Mouse (Mus musculus) kidney, postnatal 0 days (tissue): ENCODE measurements at regions not wholly inside any gene's neighbourhood (a gene's known extent, or its start where the extent isn't known, plus 50 kb on each side); places are given as distances from the start of the nearest gene placed in this dataset.

Source experiments
- ATAC-seq: fragments of 200-750 bp; cut with Nextera tagmentation; replicated peaks from 2 replicates; pipeline ENCODE4 v1.8.0; 2017; ENCODE audit warnings: low read depth, moderate number of reproducible peaks, moderate TSS enrichment, moderate library complexity; ENCODE audit not compliant: low FRiP score
- DNase-seq: peaks from one replicate; pipeline ENCODE4 v3.0.0-alpha.2; 2016; ENCODE audit warnings: low spot score
- H3K27ac ChIP-seq: fragments of 300-500 bp; sonication (generic); 2 replicates; pipeline ENCODE4 v1.5.1; 2014; ENCODE audit warnings: mild to moderate bottlenecking
- H3K27me3 ChIP-seq: fragments of 300-500 bp; sonication (generic); 2 replicates; pipeline ENCODE4 v1.6.1; 2014; ENCODE audit warnings: low read length, mixed read lengths; ENCODE audit not compliant: insufficient read depth
- H3K36me3 ChIP-seq: fragments of 300-500 bp; sonication (generic); 2 replicates; pipeline ENCODE4 v1.6.1; 2014; ENCODE audit warnings: low read length, mixed read lengths; ENCODE audit not compliant: insufficient read depth
- H3K4me1 ChIP-seq: fragments of 300-500 bp; sonication (generic); replicated peaks from 2 replicates; pipeline ENCODE4 v1.6.1; 2014; ENCODE audit warnings: antibody characterized with exemption, low read length, mixed read lengths; ENCODE audit not compliant: insufficient read depth
- H3K4me2 ChIP-seq: fragments of 300-500 bp; sonication (generic); 2 replicates; pipeline ENCODE4 v1.6.1; 2014; ENCODE audit warnings: mild to moderate bottlenecking, low read length, moderate library complexity, mixed read lengths
- H3K4me3 ChIP-seq: fragments of 300-500 bp; sonication (generic); replicated peaks from 2 replicates; pipeline ENCODE4 v1.5.1; 2014; ENCODE audit warnings: low read depth, low read length
- H3K9ac ChIP-seq: fragments of 300-500 bp; sonication (generic); 2 replicates; pipeline ENCODE4 v1.6.1; 2014; ENCODE audit warnings: low read depth, low read length
- H3K9me3 ChIP-seq: fragments of 300-500 bp; sonication (generic); replicated peaks from 2 replicates; pipeline ENCODE4 v1.6.1; 2016; ENCODE audit warnings: low read length, inconsistent platforms, mixed read lengths
- CTCF ChIP-seq: IDR thresholded peaks from 2 replicates; pipeline ENCODE4 v1.5.1; 2016; ENCODE audit warnings: antibody characterized with exemption, low read depth, mild to moderate bottlenecking, moderate library complexity
- WGBS: fragments of 180-500 bp; shearing (Covaris S2); extraction: QIAGEN DNeasy Blood & Tissue Kit; methylation state at CpG from one replicate; pipeline ENCODE4 v1.1.7; 2014; 5-methylcytosine and 5-hydroxymethylcytosine counted together

DNA sequence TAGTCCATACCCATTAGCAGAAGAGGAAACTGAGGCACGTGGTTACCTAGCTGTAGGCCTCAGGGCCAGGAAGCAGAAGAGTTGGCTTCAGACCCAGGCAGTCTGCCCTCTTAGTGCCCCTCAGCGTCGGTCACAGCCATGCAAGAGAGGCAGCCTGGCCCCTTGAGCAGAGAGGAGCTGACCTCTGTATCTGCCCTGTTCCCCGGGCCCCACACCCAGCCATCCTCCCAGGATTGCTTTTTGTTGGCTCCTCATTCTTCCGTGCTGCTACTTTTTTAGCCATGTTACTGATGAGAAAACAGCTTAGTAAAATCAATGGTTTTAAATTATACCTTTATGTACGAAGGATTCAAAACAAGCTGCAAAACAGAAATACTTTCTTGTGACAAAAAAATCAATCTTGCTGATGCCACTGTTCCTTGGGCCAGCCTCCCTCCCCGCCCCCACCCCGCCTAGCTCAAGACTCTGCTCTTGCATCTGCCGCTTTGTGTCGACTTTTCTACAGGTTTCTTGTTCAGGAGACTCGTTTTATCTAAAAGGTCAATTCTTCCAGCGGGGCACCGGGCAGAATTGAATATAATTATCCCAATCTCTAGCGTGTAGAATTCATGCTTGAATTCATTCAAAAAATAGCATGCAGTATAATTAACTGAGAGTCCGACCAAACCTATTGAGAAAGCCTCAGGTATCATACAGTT, 70.8 kb downstream of the Sall1 start:
- DNase-seq (no peak), ATAC-seq (no peak)
- no peak overlapping the region for H3K27ac ChIP-seq
- 58% methylated on average over 15 of the region's 15 CpGs for WGBS
- no peaks in the 10 kb centered on the region for H3K4me1 ChIP-seq
- no peaks in the 10 kb centered on the region for H3K9me3 ChIP-seq
- no peak overlapping the region for H3K4me2 ChIP-seq
- no peak for TF ChIP-seq CTCF
- H3K27me3 ChIP-seq: no peaks in the 10 kb centered on the region
- no peaks in the 10 kb centered on the region for H3K36me3 ChIP-seq
- H3K9ac ChIP-seq: no peak overlapping the region
- H3K4me3 ChIP-seq: no peak overlapping the region

DNA sequence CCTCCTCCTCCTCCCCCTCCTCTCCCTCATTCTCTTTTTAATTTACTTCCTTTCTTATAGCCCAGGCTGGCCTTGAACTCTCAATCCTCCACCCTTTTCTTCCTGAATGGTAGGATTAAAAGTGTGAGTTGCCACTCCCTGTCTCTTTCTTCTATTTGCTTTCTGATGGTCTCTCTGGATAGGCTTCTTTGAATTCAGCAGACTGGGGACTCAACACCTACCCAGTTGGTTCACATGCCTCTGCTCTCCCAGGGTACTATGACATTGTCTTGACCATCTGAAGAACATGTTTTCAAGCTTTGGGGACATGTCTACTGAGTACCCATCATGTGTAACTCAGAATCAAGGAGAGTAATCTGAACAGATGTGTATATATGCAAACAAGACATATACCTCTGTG, 85.1 kb downstream of the Sall1 start:
- no peak overlapping the region for H3K4me2 ChIP-seq
- no peak for TF ChIP-seq CTCF
- no peak overlapping the region for H3K9ac ChIP-seq
- H3K4me3 ChIP-seq: no peak overlapping the region
- no peak overlapping the region for H3K27ac ChIP-seq
- no peaks in the 10 kb centered on the region for H3K27me3 ChIP-seq
- DNase-seq: no peak
- H3K9me3 ChIP-seq: 0 out of 2 replicates have a peak, but pooled peaks cover 8% of the 10 kb centered on the region
- H3K4me1 ChIP-seq: no peaks in the 10 kb centered on the region
- ATAC-seq: no peak
- H3K36me3 ChIP-seq: no peaks in the 10 kb centered on the region

DNA sequence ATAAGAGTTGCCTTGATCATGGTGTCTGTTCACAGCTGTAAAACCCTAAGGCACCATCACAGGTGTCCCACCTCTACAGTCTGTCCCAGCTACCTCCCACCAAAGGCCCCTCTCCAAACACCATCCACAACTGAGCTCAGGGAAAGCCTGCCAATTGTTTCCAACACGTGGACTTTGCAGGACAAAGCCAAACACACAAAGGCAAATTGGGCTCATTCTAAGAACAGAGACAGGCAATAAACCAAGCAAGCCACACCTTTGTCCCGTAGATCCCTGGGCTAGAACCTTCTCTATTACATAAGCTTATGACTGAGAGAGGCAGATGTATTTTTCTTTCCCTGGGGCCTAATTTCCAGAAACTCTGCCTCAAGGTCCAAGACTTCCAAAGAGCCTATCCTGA, 90.8 kb downstream of the Sall1 start:
- H3K36me3 ChIP-seq: no peaks in the 10 kb centered on the region
- no peak overlapping the region for H3K9ac ChIP-seq
- ATAC-seq (no peak), DNase-seq (no peak)
- H3K4me3 ChIP-seq: no peak overlapping the region
- H3K27me3 ChIP-seq: no peaks in the 10 kb centered on the region
- H3K4me2 ChIP-seq: no peak overlapping the region
- no peak overlapping the region for H3K27ac ChIP-seq
- no peak for TF ChIP-seq CTCF
- 0 out of 2 replicates have a peak, but pooled peaks cover 8% of the 10 kb centered on the region for H3K9me3 ChIP-seq
- no peaks in the 10 kb centered on the region for H3K4me1 ChIP-seq
- 39% methylated on average over 2 of the region's 2 CpGs for WGBS

DNA sequence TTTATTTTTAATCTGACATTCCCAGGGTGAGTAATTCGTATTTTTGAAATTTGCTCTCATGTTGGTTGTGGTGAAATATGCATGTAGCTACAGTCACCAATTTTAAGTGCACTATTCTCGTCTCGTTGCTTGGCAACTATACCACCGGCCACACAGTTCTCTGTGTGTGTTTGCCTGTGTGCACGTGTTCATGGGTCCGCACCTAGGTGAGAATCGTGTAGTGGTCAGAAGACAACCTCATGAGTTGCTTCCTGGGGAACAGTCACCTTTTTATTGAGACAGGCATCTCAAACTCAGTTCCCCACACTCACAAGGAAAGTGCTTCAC, 92.2 kb downstream of the Sall1 start:
- no peak overlapping the region for H3K27ac ChIP-seq
- DNase-seq: no peak
- no peak overlapping the region for H3K4me2 ChIP-seq
- no peaks in the 10 kb centered on the region for H3K27me3 ChIP-seq
- no peak overlapping the region for H3K9ac ChIP-seq
- 86% methylated on average over 7 of the region's 7 CpGs for WGBS
- TF ChIP-seq CTCF: no peak
- H3K36me3 ChIP-seq: no peaks in the 10 kb centered on the region
- 0 out of 2 replicates have a peak, but pooled peaks cover 4% of the 10 kb centered on the region for H3K9me3 ChIP-seq
- ATAC-seq: no peak
- no peak overlapping the region for H3K4me3 ChIP-seq
- no peaks in the 10 kb centered on the region for H3K4me1 ChIP-seq

DNA sequence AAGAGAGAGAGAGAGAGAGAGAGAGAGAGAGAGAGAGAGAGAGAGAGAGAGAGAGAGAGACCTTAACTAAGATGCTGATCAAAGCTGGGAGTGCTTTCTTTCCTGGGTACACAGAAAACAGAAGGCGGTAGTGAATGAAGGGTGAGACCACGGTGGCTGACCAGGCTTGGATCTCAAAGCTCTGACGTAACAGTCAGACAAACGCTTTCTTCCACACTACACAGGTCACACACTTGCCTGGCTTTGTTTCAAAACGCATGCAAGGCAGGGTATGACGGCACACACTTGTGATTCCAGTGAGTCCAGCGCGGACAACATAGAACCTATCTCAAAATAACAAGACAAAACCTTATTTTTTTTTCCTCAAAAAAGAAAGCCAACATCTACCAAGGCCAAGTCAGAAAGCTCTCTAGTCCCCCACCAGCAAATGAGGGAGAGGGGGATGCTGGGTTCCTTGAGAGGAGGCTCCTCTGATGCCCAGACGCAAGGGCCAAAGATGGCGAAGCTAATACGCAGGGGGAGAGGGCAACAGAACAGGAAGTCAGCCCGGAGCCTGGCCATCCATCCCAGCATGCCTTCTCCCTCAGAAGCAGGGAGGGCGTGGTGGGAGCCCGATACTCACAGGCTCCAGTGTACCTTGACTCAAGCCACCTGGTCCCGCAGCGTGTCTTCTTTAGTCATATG, 92.7 kb downstream of the Sall1 start:
- Histone ChIP-seq H3K27me3 (no peaks in the 10 kb centered on the region), H3K4me3 (no peak overlapping the region), H3K4me1 (no peaks in the 10 kb centered on the region), H3K9me3 (no peaks in the 10 kb centered on the region), H3K36me3 (no peaks in the 10 kb centered on the region), H3K4me2 (no peak overlapping the region), H3K9ac (no peak overlapping the region), H3K27ac (no peak overlapping the region)
- no peak for TF ChIP-seq CTCF
- 88% methylated on average over 16 of the region's 16 CpGs for WGBS
- ATAC-seq: no peak
- no peak for DNase-seq

- no peak for TF ChIP-seq CTCF
- H3K9ac ChIP-seq: no peak overlapping the region
- no peaks in the 10 kb centered on the region for H3K4me1 ChIP-seq
- no peak overlapping the region for H3K27ac ChIP-seq
- DNase-seq (no peak), ATAC-seq (no peak)
- no peak overlapping the region for H3K4me2 ChIP-seq
- no peaks in the 10 kb centered on the region for H3K27me3 ChIP-seq
- H3K4me3 ChIP-seq: no peak overlapping the region
- H3K36me3 ChIP-seq: no peaks in the 10 kb centered on the region
- WGBS: 95% methylated on average over 6 of the region's 6 CpGs
- no peaks in the 10 kb centered on the region for H3K9me3 ChIP-seq
Measured at GRCm38 (mm10) chr8:88949975-88950374, 94.0 kb downstream of the Sall1 start.

DNA sequence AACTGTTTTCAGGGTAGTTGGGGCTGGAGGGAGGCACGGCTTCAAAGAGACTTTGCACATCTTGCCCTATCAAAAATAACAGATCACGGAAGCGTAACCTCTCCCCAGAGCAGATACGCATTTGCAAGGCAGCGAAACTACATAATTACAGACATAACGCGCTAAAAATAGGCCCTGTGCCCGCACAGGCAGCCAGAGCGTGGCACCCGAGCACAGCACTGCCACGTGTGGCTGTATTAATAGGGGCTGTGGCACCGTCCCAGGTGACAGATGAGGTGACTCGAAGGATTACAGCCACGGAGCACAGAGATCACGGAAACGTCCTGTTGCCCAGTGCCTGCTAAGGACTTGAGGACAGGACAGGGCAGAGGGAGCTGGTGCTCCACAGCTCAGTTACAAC, 95.0 kb downstream of the Sall1 start:
- Histone ChIP-seq H3K36me3 (no peaks in the 10 kb centered on the region), H3K4me2 (no peak overlapping the region), H3K4me1 (no peaks in the 10 kb centered on the region), H3K4me3 (no peak overlapping the region), H3K27ac (no peak overlapping the region), H3K9ac (no peak overlapping the region), H3K27me3 (no peaks in the 10 kb centered on the region), H3K9me3 (no peaks in the 10 kb centered on the region)
- ATAC-seq (no peak), DNase-seq (no peak)
- WGBS: 77% methylated on average over 16 of the region's 16 CpGs
- TF ChIP-seq CTCF: no peak
